Mouse (Mus musculus) hindbrain, embryonic 10.5 days (tissue): ENCODE results near the gene Lrrd1. TPM values are rescaled to one million over a fixed set of nuclear protein-coding genes. Genes with fewer than 3 reads are reported as not detected.
"Not testable (repeated sequence)": the region's sequence is repeated elsewhere in the genome, so short reads cannot be mapped to it uniquely, and the experiment has no call there.

ENCODE experiments used
- DNase-seq: peaks from one replicate; pipeline ENCODE4 v3.0.0-alpha.2; 2017; ENCODE audit warnings: low spot score
- H3K27ac ChIP-seq: fragments of 300-500 bp; sonication (generic); 2 replicates; pipeline ENCODE4 v1.5.1; 2016; ENCODE audit warnings: mild to moderate bottlenecking, moderate library complexity
- H3K27me3 ChIP-seq: fragments of 300-500 bp; sonication (generic); 2 replicates; pipeline ENCODE4 v1.6.1; 2016; ENCODE audit warnings: mild to moderate bottlenecking; ENCODE audit not compliant: poor library complexity, insufficient read depth, severe bottlenecking
- H3K36me3 ChIP-seq: fragments of 300-500 bp; sonication (generic); 2 replicates; pipeline ENCODE4 v1.6.1; 2016; ENCODE audit warnings: mild to moderate bottlenecking, moderate library complexity
- H3K4me1 ChIP-seq: fragments of 300-500 bp; sonication (generic); replicated peaks from 2 replicates; pipeline ENCODE4 v1.6.1; 2016; ENCODE audit warnings: mild to moderate bottlenecking
- H3K4me3 ChIP-seq: fragments of 300-500 bp; sonication (generic); 2 replicates; pipeline ENCODE4 v1.5.1; 2016; ENCODE audit warnings: mild to moderate bottlenecking, moderate library complexity
- H3K9me3 ChIP-seq: fragments of 300-500 bp; sonication (generic); 2 replicates; pipeline ENCODE4 v1.6.1; 2016; ENCODE audit warnings: mild to moderate bottlenecking, moderate library complexity
- WGBS: fragments of 180-500 bp; shearing (Covaris S2); methylation state at CpG from one replicate; pipeline ENCODE4 v1.1.7; 2016; 5-methylcytosine and 5-hydroxymethylcytosine counted together
- polyA plus RNA-seq: library from polyadenylated mRNA; unstranded; fragments of >200 nt; fragmentation: Nextera tagmentation; extraction: Ambion mirVana; gene quantifications from 2 replicates; pipeline ENCODE4 v1.2.1, GENCODE M21; 2016

Gene Lrrd1
- 0.08 TPM in 1 of 2 replicates, not detected in the other for polyA plus RNA-seq

DNA sequence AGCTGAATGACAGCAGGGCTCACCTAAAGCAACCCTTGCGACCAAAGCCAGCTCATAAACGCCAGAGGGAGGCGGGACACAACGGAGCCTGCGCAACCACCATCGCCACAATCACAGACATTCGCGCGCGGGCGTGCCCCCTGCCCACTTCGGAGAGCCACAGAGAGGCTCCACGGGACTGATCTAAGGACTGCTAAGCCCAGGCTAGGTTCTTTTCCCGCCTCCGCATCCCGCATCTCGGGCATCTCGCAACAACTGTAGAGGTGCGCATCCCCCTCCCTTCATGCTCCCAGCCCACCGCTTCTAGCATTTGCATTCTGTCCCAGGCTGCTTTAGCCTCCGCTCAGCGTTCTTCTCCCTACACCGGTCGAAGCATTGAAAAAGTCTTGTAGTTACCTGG, at the start of gene Lrrd1:
TSS of gene Lrrd1 (plus strand) at position 148 of the 400 bp plus-strand sequence.
- WGBS: 5% methylated on average over 24 of the region's 24 CpGs
- no peak within 1 kb of the TSS for H3K27ac ChIP-seq
- no peaks in the 10 kb centered on the region for H3K27me3 ChIP-seq
- peaks cover 5% of the 10 kb centered on the region for H3K4me1 ChIP-seq
- peaks cover 29% of the 10 kb centered on the region for H3K36me3 ChIP-seq
- DNase-seq: peak; percentile 17
- H3K4me3 ChIP-seq: peak within 1 kb of the TSS; percentile 54
- H3K9me3 ChIP-seq: no peaks in the 10 kb centered on the region

DNA sequence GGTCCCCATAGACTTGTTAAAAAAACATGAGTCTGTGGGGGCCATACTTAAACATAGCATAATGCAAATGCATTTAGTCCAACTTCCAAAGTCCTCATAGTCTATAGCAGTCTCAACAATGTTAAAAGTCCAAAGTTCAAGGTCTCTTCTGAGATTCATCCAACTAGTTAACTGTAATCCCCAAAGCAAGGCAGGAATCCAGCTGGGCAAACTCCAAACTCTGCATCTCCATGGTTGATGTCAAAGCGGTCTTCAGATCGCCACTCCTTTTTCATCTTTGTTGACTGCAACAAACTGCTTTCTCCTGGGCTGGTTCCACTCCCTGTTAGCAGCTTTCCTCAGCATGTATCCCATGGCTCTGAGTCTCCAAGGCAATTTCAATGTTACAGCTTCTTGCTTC, 47.9 kb upstream of the Lrrd1 start:
- 90% methylated on average over 2 of the region's 2 CpGs for WGBS
- H3K9me3 ChIP-seq, H3K27me3 ChIP-seq, H3K36me3 ChIP-seq, H3K4me3 ChIP-seq, H3K27ac ChIP-seq, DNase-seq: not testable (repeated sequence)
- H3K4me1 ChIP-seq: peaks cover 13% of the 10 kb centered on the region

DNA sequence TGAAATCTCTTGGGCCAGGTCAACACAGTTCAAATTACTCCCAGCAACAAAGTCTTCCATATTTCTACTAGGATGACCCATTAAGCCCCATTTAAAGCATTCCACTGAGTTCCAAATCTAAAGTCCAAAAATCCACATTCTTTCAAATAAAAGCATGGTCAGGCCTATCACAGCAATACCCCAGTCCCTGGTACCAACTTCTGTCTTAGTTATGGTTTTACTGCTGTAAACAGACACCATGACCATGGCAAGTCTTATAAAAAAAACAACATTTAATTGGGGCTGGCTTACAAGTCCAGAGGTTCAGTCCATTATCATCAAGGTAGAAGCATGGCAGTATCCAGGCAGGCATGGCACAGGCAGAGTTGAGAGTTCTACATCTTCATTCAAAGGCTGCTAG, 46.3 kb upstream of the Lrrd1 start:
- peaks cover 16% of the 10 kb centered on the region for H3K4me1 ChIP-seq
- H3K4me3 ChIP-seq, H3K36me3 ChIP-seq, DNase-seq, H3K27me3 ChIP-seq, H3K9me3 ChIP-seq, H3K27ac ChIP-seq: not testable (repeated sequence)

DNA sequence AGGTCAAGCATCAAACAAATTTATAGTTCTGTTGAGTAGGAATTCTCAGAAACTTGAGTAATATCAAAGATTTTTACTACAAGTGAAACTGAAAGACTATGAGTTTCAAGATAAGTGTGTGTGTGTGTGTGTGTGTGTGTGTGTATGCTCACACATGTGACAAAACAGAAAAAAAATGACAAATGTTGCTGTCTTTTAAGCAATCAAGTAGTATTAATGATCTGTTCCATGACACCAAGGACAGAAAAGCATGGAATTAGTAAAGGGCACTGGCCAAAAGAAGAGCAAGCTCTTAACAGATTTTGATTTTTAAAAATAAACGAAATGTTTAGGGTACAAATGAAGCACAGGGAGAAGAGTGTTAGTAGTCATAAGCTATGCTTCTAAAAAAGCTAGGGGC, 44.9 kb upstream of the Lrrd1 start:
- no peak for DNase-seq
- Histone ChIP-seq H3K27me3 (no peaks in the 10 kb centered on the region), H3K4me1 (peaks cover 28% of the 10 kb centered on the region), H3K27ac (no peak overlapping the region), H3K4me3 (no peak overlapping the region), H3K9me3 (no peaks in the 10 kb centered on the region), H3K36me3 (0 out of 2 replicates have a peak, but pooled peaks cover 5% of the 10 kb centered on the region)
- 92% methylated on average over 1 of the region's 1 CpGs for WGBS

DNA sequence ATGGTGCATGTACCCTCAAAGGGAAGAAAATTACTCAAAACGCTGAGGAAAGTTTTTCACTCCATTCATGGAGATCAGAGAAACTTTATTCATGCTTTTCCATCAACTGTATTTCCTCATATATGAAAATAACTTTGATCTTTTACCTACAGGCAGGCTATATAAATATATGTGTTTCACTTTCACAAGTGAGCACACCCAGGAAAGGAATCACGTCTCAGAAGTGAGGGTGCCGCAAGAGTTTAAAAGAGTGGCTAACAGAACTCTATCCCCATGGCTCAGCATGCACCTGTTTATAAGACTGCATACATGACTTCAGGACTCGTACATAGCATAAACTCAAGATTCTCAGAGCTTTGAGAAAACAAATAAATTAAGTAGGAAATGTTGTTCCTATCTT, 44.1 kb upstream of the Lrrd1 start:
- Histone ChIP-seq H3K4me3 (peak overlapping the region; percentile 87; the same call in 1 of the 2 replicates), H3K36me3 (0 out of 2 replicates have a peak, but pooled peaks cover 5% of the 10 kb centered on the region), H3K27ac (no peak overlapping the region), H3K4me1 (peaks cover 28% of the 10 kb centered on the region), H3K27me3 (no peaks in the 10 kb centered on the region), H3K9me3 (no peaks in the 10 kb centered on the region)
- no peak for DNase-seq
- 88% methylated on average over 4 of the region's 4 CpGs for WGBS

DNA sequence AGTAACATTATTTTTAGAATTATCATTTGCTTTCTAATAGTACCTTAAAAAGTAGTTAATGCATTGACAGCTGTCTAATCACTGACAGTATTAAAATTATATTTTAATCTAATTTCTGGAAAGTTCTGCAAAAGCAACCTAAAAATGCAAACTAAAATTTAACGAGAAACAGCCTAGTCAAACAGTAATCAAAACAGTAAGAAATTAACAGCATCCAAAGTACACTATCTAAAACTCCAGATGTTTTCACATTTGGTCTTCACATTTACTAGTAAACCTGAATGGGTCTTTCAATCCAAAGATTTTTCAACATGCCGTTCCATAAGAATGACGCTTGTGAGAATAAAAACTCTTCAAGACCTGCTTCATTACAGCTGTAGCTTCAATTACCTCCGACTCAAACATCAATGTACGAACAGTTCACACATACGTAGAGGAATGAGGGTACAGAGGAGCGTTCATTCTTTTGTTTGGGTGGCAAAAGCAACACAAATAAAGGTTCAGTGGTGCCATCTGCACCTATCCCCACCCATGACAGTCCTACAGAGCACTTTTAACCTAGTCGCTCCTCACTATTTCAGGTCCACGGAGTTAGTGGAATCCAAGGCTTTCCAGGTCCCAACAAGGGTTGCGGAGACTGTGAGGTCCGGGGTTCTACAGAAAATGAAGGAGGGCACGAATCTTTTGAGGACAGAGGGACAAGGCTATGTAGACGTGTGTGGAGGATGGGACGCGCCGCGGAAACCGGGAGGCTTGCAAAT, 43.1 kb upstream of the Lrrd1 start:
- Histone ChIP-seq H3K4me1 (peaks cover 28% of the 10 kb centered on the region), H3K4me3 (peak overlapping the region; percentile 87), H3K27me3 (no peaks in the 10 kb centered on the region), H3K36me3 (no peaks in the 10 kb centered on the region), H3K27ac (peak overlapping the region; percentile 94), H3K9me3 (no peaks in the 10 kb centered on the region)
- 8% methylated on average over 18 of the region's 18 CpGs for WGBS
- DNase-seq: no peak

DNA sequence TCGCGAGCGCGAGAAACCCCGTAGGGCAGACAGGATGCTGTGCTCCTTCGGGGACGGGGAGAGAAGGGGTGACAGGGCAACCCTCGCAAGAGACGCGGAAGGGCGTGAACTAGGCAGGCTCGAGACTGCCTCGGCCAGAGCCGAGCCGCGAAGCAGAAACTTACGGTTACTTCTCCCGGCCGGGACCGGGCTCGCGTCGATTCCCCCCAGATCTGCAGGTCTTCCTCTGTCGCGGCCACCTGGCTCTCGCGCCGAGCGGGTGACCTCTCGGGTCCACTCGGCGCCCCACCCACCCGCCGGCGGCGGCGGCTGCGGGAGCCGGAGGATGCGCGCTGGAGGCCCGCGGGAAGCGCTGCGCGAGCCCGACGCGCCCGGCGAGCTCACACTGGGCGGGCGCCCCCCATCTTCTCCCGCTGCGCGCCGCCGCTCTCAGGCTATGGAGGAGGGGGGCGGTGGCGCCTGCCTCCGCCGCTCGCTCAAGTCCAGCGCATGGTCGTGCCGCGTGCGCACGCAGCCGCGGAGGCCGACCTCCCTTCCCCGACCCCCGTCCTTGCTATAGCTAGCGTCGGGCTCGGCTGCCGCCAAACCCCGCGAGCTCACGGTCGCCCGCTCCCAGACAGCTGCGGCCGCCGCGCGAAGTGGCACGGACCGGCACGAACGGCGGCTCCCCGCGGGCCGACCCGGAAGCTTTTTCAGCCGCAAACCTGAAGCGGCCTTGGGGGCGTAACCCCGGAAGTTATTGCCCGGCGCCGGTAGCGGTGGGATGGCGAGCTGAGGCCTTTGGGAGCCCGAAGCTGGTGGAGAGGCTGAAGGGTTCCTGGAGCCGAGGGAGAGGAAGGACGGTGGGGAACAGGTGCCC, 42.3 kb upstream of the Lrrd1 start, which contains the start of the genes Ankib1 and Krit1:
TSS of gene Ankib1 (minus strand) at position 493 of the 859 bp plus-strand sequence.
TSS of gene Krit1 (plus strand) at position 752 of the 859 bp plus-strand sequence.
- Histone ChIP-seq H3K4me3 (peak within 1 kb of the TSS; percentile 87), H3K27ac (peak within 1 kb of the TSS; percentile 94), H3K4me1 (peaks cover 28% of the 10 kb centered on the region), H3K9me3 (no peaks in the 10 kb centered on the region), H3K27me3 (no peaks in the 10 kb centered on the region), H3K36me3 (no peaks in the 10 kb centered on the region)
- WGBS: under 1% methylated on average over 109 of the region's 109 CpGs
- peak; percentile 91 for DNase-seq

DNA sequence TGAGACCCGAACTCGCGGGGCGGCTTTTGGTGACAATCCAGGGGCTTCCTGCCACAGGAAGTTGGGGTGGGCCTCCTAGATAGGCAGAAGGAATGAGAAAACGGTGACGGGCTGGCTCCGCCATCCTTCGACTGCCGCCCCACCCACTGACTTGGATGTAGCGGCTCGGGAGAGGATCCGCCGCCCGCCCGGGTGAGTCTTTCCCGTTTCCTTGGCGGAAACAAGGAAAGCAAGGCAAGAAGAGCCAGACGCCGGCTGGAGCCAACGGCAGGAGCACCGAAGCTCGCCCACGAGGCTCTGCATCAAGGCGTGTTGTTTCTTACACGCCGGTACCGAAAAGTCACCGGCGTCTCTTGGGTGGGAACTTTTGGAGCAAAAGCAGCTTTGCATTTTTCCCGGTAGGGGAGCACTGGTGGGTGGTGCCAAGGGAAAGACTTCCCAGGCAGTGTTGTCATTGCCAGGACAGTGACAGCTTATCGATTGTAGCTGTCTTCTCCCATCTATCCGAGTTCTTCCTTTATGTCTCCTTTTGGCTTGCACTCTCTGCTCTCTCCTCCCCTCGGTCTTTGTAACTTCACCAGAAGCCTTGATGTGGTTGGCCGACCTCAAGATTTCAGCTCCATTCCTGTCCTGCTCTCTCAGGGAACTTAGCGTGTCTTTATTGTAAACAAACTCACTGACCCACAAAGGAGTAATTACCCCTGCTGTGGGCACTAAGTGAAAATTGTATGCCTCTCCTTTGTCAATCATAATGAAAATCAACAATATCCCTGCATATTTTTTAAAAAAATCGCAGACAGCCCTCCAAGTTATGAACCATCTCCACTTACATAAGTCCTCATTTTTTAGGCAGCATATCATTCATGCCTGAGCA, 41.4 kb upstream of the Lrrd1 start:
- peaks cover 28% of the 10 kb centered on the region for H3K4me1 ChIP-seq
- no peaks in the 10 kb centered on the region for H3K27me3 ChIP-seq
- peaks cover 3% of the 10 kb centered on the region; the same call in 1 of the 2 replicates for H3K36me3 ChIP-seq
- under 1% methylated on average over 36 of the region's 36 CpGs for whole genome bisulfite sequencing
- H3K9me3 ChIP-seq: no peaks in the 10 kb centered on the region
- H3K27ac ChIP-seq: peak overlapping the region; percentile 94
- DNase-seq: no peak
- H3K4me3 ChIP-seq: peak overlapping the region; percentile 87

DNA sequence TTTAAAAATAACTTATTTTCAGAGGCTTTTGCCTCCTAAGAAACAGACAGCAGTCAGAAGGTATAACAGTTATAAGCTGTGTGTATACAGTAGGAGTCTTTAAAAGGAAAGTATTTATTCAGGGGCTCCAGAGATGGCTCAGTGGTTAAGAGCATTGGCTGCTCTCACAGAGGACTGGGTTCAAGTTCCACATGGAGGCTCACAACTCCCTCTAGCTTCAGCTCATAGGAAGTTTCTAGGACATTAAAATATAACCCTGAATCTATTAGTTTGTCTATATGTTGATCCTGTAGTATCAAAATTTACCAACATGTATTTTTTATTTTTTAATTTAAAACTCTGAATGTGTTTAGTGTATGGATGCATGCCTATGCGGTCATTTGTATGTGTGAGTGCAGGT, 36.5 kb upstream of the Lrrd1 start:
- no peak for DNase-seq
- Histone ChIP-seq H3K27ac (no peak overlapping the region), H3K27me3 (no peaks in the 10 kb centered on the region), H3K36me3 (peaks cover 43% of the 10 kb centered on the region), H3K9me3 (no peaks in the 10 kb centered on the region), H3K4me3 (no peak overlapping the region), H3K4me1 (peaks cover 13% of the 10 kb centered on the region)
- WGBS: 96% methylated on average over 1 of the region's 1 CpGs

DNA sequence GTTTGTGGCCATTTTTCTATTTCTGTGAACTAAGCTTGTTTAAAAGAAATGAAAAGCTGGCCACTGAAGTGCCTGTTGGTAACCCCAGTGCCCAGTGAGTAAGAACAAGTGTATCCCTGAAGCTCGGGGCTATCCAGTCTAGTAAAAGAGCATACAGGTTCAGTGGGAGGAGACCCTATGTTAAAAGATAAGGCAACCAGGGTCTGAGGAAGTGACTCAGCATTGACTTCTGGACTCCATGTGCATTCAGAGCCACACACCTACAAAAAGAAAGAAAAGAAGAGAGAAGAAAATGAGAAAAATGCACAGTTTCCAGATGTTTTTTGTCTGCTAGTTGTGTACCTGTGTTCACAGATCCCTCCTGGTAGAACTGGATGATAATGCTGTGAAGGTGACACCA, 10.9 kb upstream of the Lrrd1 start:
- no peak overlapping the region for H3K4me3 ChIP-seq
- no peaks in the 10 kb centered on the region for H3K27me3 ChIP-seq
- H3K9me3 ChIP-seq: peaks cover 10% of the 10 kb centered on the region
- no peaks in the 10 kb centered on the region for H3K4me1 ChIP-seq
- H3K36me3 ChIP-seq: peaks cover 77% of the 10 kb centered on the region
- 84% methylated on average over 1 of the region's 1 CpGs for WGBS
- DNase-seq: no peak
- H3K27ac ChIP-seq: no peak overlapping the region

DNA sequence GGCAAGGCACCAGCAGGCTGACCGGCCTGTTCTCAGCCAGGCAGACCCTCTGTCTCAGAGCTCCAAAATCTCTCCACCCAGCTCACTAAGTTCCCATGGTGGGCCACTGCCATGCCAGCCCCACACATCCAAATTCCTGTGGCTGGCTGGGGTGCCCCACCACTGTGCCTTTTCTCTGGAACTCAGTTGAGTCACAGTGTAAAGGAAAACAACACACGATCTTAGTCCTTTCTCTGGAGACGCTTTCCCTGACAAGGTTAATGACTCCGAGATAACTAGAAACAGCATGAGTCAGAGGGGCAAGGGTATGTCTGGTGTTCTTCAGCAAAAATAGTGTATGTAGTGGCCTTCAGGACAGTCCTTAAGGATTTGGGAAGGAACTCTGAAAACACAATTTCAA, 25.2 kb downstream of the Lrrd1 start:
- peaks cover 3% of the 10 kb centered on the region; the same call in 1 of the 2 replicates for H3K4me1 ChIP-seq
- DNase-seq: no peak
- 81% methylated on average over 4 of the region's 4 CpGs for WGBS
- H3K27ac ChIP-seq: no peak overlapping the region
- H3K27me3 ChIP-seq: no peaks in the 10 kb centered on the region
- no peak overlapping the region for H3K4me3 ChIP-seq
- H3K36me3 ChIP-seq: no peaks in the 10 kb centered on the region
- no peaks in the 10 kb centered on the region for H3K9me3 ChIP-seq

DNA sequence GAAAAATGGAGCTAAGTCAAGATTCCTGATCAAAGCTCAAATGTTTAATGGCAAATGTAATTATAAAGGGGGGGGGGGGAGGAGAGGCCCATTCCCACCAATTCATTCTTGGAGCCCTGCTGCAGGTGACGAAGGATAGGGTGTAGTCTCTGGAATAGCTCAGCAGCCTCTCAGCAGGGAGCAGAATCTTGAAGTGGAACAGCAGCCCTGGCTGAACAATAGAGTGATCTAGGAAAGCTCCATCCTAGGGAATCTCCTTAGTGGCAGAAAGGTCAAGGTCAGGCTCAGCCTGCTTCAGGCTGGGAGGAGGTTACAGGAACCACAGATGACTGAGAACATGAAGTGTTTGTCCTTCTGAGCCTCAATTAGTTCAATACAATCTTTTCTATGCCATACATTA, 27.4 kb downstream of the Lrrd1 start:
- no peaks in the 10 kb centered on the region for H3K36me3 ChIP-seq
- no peaks in the 10 kb centered on the region for H3K9me3 ChIP-seq
- WGBS: 35% methylated on average over 1 of the region's 1 CpGs
- peaks cover 3% of the 10 kb centered on the region; the same call in 1 of the 2 replicates for H3K4me1 ChIP-seq
- no peak overlapping the region for H3K4me3 ChIP-seq
- H3K27me3 ChIP-seq: no peaks in the 10 kb centered on the region
- DNase-seq: peak; percentile 3
- H3K27ac ChIP-seq: no peak overlapping the region
